Mouse (Mus musculus): Measurements from ENCODE around the gene Fgf4.

Fgf4 gene

GRCm38 (mm10) chr7:144911121-144911520, 64.0 kb downstream of the Fgf4 start:
- no peak for DNase-seq (ENCODE audit: low read depth)

DNA sequence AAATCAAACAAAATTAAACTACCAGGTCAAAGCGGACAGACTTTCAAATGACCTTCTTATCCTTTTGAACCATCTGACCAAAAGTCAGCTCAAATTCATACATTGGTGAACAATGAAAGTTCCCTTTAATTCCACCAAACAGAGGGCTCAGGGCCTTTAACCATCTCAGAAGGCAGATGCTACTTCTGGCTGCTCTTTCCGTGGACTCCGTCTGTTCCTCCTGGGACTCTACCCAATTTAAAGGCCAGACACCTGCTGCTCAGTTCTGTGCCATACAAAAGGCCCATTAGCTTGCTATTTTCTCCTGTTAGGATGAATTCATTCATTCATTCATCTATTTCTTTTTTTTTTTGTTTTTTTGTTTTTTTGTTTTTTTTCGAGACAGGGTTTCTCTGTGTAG, 65.7 kb downstream of the Fgf4 start:
- DNase-seq (ENCODE audit: low read depth) = no peak

- DNase-seq (ENCODE audit: low read depth) = peak; percentile 63
Observed at GRCm38 (mm10) chr7:144914296-144914947, 67.3 kb downstream of the Fgf4 start.
